Mouse (Mus musculus): ENCODE data around the gene Slc27a1.

Slc27a1 gene

DNA sequence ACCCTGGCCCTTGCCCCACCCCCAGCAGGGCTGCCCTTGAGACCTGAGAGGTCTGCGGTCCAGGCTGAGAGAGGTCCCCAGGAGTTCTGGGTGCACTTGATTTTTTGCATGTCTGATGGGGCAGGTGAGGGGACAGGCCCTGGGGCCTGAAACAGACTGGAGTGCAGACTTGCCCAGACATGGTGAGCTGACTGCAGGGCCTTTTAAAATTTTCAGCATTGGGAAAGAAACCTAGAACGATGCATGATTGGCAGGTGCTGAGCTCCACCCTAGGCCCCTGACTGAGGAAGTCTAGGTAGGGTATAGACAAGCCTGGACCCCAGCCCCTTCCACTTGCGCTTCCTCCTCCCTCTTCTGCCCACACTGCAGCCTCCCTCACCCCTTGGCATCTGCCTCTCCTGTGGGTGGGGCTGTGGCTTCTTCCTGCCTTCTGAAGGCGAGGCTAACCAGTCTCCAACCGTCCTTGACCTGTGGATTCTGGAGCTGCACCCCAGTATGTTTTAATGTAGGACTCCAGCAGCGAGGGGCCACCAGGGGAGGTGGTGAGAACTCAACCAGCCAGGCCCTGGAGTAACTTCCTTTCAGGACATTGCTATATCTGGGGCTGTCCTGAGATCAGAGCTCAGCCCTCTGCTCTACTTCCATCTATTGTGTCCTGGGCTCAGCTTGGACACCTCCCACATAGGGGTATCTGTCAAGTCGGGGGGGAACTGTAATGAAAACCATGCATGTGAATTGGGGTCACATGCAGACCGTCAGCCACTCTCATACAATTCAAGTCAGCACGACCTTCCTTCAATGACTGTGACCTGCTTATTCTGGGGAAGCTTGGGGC is 58.8 kb downstream of the Slc27a1 start:
- DNase-seq = no peak

DNA sequence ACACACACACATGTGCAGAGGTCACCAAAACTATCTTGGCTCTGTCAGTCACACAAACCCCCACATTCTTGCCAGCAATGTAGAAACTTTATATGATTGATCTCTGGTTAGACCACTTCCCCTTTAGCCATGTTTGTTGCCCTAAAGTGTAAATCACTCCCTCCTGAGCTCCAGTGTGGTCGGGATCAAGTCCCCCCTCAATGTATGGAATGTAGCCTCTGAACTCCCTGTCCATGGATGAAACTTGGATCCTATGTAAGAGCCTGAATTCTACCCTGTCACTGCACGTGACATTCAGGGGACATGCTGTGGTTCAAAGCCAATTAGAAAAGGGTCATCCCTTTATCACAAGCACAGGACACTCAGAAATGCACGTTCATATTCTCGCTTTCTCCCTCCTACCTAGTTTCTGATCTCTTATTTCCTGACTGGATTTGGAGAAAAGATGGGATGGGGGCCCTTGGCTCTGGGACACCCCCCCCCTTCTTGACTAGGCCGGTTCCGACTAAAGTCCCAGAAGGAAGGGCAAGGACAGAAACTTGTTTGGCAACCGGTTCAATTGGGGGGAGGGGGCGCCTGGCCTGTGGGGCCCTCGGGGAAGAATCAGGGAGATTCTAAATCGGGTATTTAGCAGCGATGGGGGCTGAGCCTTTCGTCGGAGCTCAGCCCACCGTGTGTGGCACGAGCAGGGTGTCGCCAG is 59.9 kb downstream of the Slc27a1 start:
- DNase-seq = no peak

DNA sequence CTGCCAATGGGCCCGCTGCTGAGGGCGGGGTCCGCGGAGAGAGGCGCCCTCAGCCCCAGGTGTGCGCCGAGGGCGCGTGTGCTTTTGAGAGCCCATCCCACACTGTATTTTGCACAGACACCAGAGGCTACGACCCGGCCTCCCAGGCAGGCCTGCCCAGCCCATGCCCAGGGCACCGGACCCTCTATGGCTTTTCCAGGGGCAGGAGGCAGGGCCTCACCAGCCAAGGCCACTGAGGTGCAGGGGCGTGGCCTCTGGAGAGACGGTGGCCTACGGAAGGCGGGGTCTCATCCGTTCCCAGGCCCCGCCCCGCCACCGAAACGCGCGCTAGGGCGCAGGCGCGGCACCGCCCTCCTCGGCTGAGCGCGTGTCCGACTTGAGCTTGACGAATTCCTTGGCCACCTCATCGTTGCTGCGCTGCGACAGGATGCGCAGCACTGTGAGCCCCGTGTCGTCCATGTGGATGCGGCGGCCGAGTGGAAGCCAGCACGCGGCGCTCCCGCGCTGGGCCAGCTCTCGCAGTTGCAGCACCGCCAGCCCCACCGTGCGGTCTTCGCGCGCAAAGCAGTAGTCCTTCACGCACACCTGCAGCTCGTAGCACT is 60.5 kb downstream of the Slc27a1 start:
- DNase-seq = peak; percentile 80 to 88

DNA sequence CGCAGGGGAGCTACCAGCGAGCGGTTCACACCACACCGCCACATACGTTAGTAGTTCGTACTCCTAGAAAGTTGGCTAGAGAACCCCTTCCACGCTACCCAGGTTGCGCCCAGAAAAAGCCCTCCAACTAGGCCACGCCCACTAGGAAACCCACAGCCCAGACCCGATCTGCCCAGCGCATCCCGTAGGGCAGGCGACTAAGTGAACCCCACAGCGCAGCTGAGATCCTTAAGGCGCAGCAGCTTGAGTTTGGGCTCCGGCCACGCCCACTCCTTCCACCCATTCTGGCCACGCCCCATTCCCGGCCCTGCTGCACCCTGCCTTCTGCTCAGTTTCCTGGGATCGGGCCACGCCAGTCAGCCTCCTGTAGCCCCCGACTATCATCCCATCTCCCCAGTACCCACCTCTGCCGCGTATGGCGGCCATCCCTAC is 61.1 kb downstream of the Slc27a1 start:
- DNase-seq = peak; percentile 40 to 49

DNA sequence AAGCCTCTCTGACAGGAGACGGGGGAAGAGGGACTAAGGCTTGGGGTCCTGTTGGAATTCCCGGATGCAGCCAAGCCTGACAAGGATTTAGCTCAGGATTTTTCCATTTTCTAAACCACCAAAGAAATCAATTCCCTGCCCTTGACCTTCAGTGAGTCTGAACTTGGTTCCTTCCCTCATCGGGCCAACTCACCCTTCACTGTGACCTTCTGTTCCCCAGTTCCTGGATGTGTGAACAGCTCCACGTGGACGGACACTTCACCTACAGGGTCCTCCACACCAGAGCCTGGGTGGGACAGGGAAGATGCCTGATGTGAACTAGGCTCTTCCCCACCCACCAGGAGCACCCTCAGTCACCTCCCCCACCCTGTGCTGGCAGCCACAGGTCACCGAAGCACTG is 62.1 kb downstream of the Slc27a1 start:
- DNase-seq = no peak

DNA sequence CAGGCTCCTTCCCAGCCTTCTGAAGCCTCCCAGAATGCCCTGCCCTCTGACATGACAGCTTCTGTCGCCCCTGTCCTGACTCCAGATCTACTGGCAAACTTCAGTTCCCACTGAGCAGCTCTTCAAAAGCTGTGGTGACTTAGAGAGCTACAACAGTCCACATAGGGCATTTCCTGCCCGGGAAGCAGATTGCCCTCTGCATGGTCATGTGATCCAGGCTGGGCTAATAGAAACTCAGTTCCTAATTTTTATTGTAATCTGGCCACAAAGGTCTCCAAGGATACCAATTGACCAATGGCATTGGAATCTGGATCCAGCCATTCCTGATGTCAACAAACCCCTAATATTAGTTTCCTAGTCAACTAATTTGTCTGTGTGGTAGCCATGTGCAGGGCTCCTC is 63.2 kb downstream of the Slc27a1 start:
- DNase-seq = no peak

DNA sequence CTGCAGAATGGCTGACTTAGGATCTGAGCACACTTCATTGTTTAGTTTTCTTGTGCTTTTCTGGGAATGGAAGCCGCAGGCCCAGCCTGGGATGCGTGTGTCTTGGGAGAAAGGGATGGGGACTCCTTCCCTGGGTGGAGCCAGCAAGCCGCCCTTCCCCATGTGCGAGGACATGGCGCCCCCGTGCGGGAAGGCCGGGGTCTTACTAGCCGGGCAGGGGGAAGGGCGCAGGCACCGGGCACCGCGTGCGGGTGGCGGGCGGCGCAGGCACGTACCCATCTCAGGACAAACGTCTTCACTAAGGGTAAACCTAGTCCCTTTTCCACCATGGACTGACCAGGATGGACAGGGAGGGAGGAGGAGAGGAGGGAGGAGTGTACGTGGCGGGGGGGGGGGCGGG is 64.5 kb downstream of the Slc27a1 start:
- DNase-seq = peak in 1 of 2 experiments; percentile 45

DNA sequence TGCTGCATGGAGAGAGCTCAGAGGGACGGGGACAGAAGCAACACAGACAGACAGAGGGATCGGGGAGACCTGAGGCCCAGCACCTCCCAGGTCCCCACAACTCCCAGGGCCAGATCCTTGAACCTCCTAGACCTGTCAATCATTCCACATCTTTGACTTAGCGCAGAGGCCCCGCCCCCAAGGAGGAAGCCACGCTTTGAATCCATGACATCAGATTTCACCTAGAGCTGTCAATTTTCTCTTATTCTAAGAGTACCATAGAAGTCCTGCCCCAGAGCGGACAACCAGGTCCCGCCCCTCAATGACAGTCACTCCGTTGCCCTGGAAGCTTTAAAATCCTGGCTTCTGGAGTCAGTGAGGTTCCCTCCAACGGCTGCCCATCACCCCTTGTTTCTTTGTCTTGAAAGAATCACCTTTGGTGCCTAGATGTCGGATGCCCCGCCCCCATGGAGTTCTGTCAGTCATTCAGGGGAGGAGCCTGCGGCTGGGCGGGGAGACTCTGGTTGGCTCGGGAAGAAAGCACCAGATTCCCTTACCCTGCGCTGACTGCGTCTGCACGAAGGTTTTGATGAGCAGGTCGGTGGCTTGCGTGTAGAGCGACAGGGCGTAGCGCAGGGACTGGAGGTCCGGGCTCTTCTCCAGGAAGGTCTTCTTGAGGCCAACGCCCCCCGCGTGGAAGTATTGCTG is 65.4 kb downstream of the Slc27a1 start:
- peak in 1 of 2 experiments; percentile 43 for DNase-seq
